Mouse (Mus musculus) heart, embryonic 11.5 days (tissue): ENCODE data around the gene Hnrnpa3. TPM values are rescaled to one million over a fixed set of nuclear protein-coding genes. Genes with fewer than 3 reads are reported as not detected.

Experiments used
- ATAC-seq: fragments of 200-750 bp; cut with Nextera tagmentation; replicated peaks from 2 replicates; pipeline ENCODE4 v1.8.0; 2017; ENCODE audit warnings: moderate library complexity; ENCODE audit not compliant: insufficient number of reproducible peaks, low FRiP score, low TSS enrichment
- H3K27ac ChIP-seq: fragments of 300-500 bp; sonication (generic); 2 replicates; pipeline ENCODE4 v1.5.1; 2014; ENCODE audit warnings: mild to moderate bottlenecking, low read depth, low read length
- H3K27me3 ChIP-seq: fragments of 300-500 bp; sonication (generic); 2 replicates; pipeline ENCODE4 v1.6.1; 2014; ENCODE audit warnings: mild to moderate bottlenecking, low read length, mixed read lengths; ENCODE audit not compliant: control insufficient read depth, insufficient read depth
- H3K36me3 ChIP-seq: fragments of 300-500 bp; sonication (generic); 2 replicates; pipeline ENCODE4 v1.6.1; 2014; ENCODE audit warnings: mild to moderate bottlenecking, low read length, moderate library complexity, mixed read lengths; ENCODE audit not compliant: control insufficient read depth, insufficient read depth
- H3K4me1 ChIP-seq: fragments of 300-500 bp; sonication (generic); 2 replicates; pipeline ENCODE4 v1.6.1; 2014; ENCODE audit warnings: low read length; ENCODE audit not compliant: control insufficient read depth, insufficient read depth
- H3K4me2 ChIP-seq: fragments of 300-500 bp; sonication (generic); 2 replicates; pipeline ENCODE4 v1.6.1; 2014; ENCODE audit warnings: mild to moderate bottlenecking, moderate library complexity
- H3K4me3 ChIP-seq: fragments of 300-500 bp; sonication (generic); 2 replicates; pipeline ENCODE4 v1.5.1; 2014; ENCODE audit warnings: low read depth, low read length
- H3K9ac ChIP-seq: fragments of 300-500 bp; sonication (generic); 2 replicates; pipeline ENCODE4 v1.6.1; 2014; ENCODE audit warnings: mild to moderate bottlenecking, low read depth, low read length, moderate library complexity
- H3K9me3 ChIP-seq: fragments of 300-500 bp; sonication (generic); replicated peaks from 2 replicates; pipeline ENCODE4 v1.6.1; 2016; ENCODE audit warnings: low read length; ENCODE audit not compliant: control insufficient read depth
- WGBS: fragments of 180-500 bp; shearing (Covaris S2); extraction: QIAGEN DNeasy Blood & Tissue Kit; methylation state at CpG from one replicate; pipeline ENCODE4 v1.1.7; 2014; ENCODE audit not compliant: insufficient replicate concordance; 5-methylcytosine and 5-hydroxymethylcytosine counted together
- polyA plus RNA-seq: library from polyadenylated mRNA; unstranded; fragments of >200 nt; fragmentation: Nextera tagmentation; extraction: Ambion mirVana; gene quantifications from 2 replicates; pipeline ENCODE4 v1.2.1, GENCODE M21; 2014

The Hnrnpa3 gene
- polyA plus RNA-seq, 1 experiment from 2014 or later = 164 TPM

GRCm38 (mm10) chr2:75659629-75659960 is 534 bp downstream of the Hnrnpa3 start:
- WGBS = under 1% methylated on average over 45 of the region's 47 CpGs
- peak; percentile 77 for ATAC-seq

GRCm38 (mm10) chr2:75660255-75660948 is 1.3 kb downstream of the Hnrnpa3 start:
- 3% methylated on average over 15 of the region's 15 CpGs for WGBS
- Histone ChIP-seq H3K4me1 (peaks cover 11% of the 10 kb centered on the region), H3K9ac (peak overlapping the region; percentile 99), H3K27ac (peak overlapping the region; percentile 96), H3K27me3 (no peaks in the 10 kb centered on the region), H3K9me3 (no peaks in the 10 kb centered on the region), H3K4me2 (peak overlapping the region; percentile 93), H3K36me3 (peaks cover 9% of the 10 kb centered on the region), H3K4me3 (peak overlapping the region; percentile 78)
- ATAC-seq = no peak

More at GRCm38 (mm10) chr2:75659629-75659960, 534 bp downstream of the Hnrnpa3 start:
- Histone ChIP-seq H3K27me3 (no peaks in the 10 kb centered on the region), H3K9ac (peak overlapping the region; percentile 99), H3K4me3 (peak overlapping the region; percentile 78), H3K4me1 (peaks cover 11% of the 10 kb centered on the region), H3K9me3 (no peaks in the 10 kb centered on the region), H3K27ac (peak overlapping the region; percentile 96), H3K4me2 (peak overlapping the region; percentile 93), H3K36me3 (peaks cover 9% of the 10 kb centered on the region)

- 35% methylated on average over 2 of the region's 2 CpGs for WGBS
- no peak overlapping the region for H3K27ac ChIP-seq
- H3K9ac ChIP-seq = peak overlapping the region; percentile 99
Observed at GRCm38 (mm10) chr2:75661106-75661505, 2.0 kb downstream of the Hnrnpa3 start.

GRCm38 (mm10) chr2:75669491-75670445 is 10.7 kb downstream of the Hnrnpa3 start:
- no peak for ATAC-seq
- 38% methylated on average over 14 of the region's 14 CpGs for WGBS
- H3K27ac ChIP-seq = no peak overlapping the region
- H3K36me3 ChIP-seq = no peaks in the 10 kb centered on the region; the same call in 1 of the 2 replicates
- no peaks in the 10 kb centered on the region for H3K4me1 ChIP-seq
- no peaks in the 10 kb centered on the region for H3K27me3 ChIP-seq
- H3K4me2 ChIP-seq = no peak overlapping the region
- no peak overlapping the region for H3K4me3 ChIP-seq
- no peaks in the 10 kb centered on the region for H3K9me3 ChIP-seq
- no peak overlapping the region for H3K9ac ChIP-seq

More at GRCm38 (mm10) chr2:75661106-75661505, 2.0 kb downstream of the Hnrnpa3 start:
- H3K36me3 ChIP-seq = peaks cover 9% of the 10 kb centered on the region
- no peak for ATAC-seq
- no peaks in the 10 kb centered on the region for H3K27me3 ChIP-seq
- no peaks in the 10 kb centered on the region for H3K9me3 ChIP-seq
- peak overlapping the region; percentile 93 for H3K4me2 ChIP-seq
- peaks cover 11% of the 10 kb centered on the region for H3K4me1 ChIP-seq
- peak overlapping the region; percentile 78 for H3K4me3 ChIP-seq

- Histone ChIP-seq H3K36me3 (no peaks in the 10 kb centered on the region; the same call in none of the 2 replicates), H3K4me1 (no peaks in the 10 kb centered on the region), H3K27me3 (no peaks in the 10 kb centered on the region), H3K4me3 (no peak overlapping the region), H3K27ac (no peak overlapping the region; the same call in 1 of the 2 replicates), H3K4me2 (no peak overlapping the region), H3K9ac (no peak overlapping the region), H3K9me3 (no peaks in the 10 kb centered on the region)
- 74% methylated on average over 6 of the region's 6 CpGs for WGBS
- ATAC-seq = no peak
Observed at GRCm38 (mm10) chr2:75670446-75671336, 11.6 kb downstream of the Hnrnpa3 start.

GRCm38 (mm10) chr2:75671337-75671660 is 12.2 kb downstream of the Hnrnpa3 start:
- 78% methylated on average over 2 of the region's 2 CpGs for WGBS
- no peaks in the 10 kb centered on the region for H3K9me3 ChIP-seq
- no peak for ATAC-seq
- H3K9ac ChIP-seq = no peak overlapping the region
- H3K36me3 ChIP-seq = peaks cover under 1% of the 10 kb centered on the region
- H3K27me3 ChIP-seq = no peaks in the 10 kb centered on the region
- no peak overlapping the region for H3K4me2 ChIP-seq
- H3K4me1 ChIP-seq = no peaks in the 10 kb centered on the region
- no peak overlapping the region for H3K27ac ChIP-seq
- H3K4me3 ChIP-seq = no peak overlapping the region

GRCm38 (mm10) chr2:75672561-75672960 is 13.5 kb downstream of the Hnrnpa3 start:
- WGBS = 69% methylated on average over 3 of the region's 3 CpGs
- Histone ChIP-seq H3K27ac (no peak overlapping the region), H3K4me2 (no peak overlapping the region), H3K4me3 (no peak overlapping the region), H3K4me1 (no peaks in the 10 kb centered on the region; the same call in 1 of the 2 replicates), H3K27me3 (no peaks in the 10 kb centered on the region), H3K36me3 (peaks cover 8% of the 10 kb centered on the region), H3K9me3 (no peaks in the 10 kb centered on the region), H3K9ac (no peak overlapping the region)
- ATAC-seq = no peak

- peaks cover 7% of the 10 kb centered on the region for H3K4me1 ChIP-seq
- no peak overlapping the region for H3K4me2 ChIP-seq
- no peak overlapping the region for H3K9ac ChIP-seq
- H3K27me3 ChIP-seq = no peaks in the 10 kb centered on the region
- no peaks in the 10 kb centered on the region for H3K9me3 ChIP-seq
- no peak overlapping the region for H3K4me3 ChIP-seq
- peaks cover 10% of the 10 kb centered on the region for H3K36me3 ChIP-seq
- H3K27ac ChIP-seq = peak overlapping the region; percentile 46
- 69% methylated on average over 14 of the region's 14 CpGs for WGBS
- ATAC-seq = no peak
Observed at GRCm38 (mm10) chr2:75676567-75676966, 17.5 kb downstream of the Hnrnpa3 start.
